Mouse (Mus musculus) liver, embryonic 14.5 days (tissue): ENCODE data around the gene Arhgap10.

Source experiments
- CTCF ChIP-seq: IDR thresholded peaks from 2 replicates; pipeline ENCODE4 v1.5.1; 2016; ENCODE audit warnings: antibody characterized with exemption, low read depth, control low read depth
- EP300 ChIP-seq: IDR thresholded peaks from 2 replicates; pipeline ENCODE4 v1.6.1; 2016; ENCODE audit warnings: antibody characterized with exemption, low read depth

DNA sequence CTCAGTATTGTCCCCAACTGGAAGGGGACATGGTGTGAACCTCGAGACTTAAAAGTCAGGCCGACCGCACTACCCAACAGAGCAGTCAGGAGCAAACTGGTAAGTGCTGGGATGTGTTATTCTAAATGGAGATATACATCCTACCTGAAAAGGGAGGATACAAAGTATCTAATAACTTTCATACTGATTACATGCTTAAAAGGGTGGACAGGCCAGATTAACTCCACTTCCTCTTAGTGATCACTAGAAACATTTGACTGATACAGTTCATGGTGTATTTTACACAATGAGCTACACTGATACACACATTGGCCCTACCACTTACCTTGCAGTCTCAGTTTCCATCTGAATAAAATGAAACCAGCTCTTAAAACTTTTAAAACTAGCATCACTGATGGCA is 17.5 kb downstream of the Arhgap10 start:
- TF ChIP-seq EP300 (no peak), CTCF (no peak)
